ENCODE assay signal across 9 mouse cellular contexts in genomic region chr3:108197066-108197497, GRCm38 (mm10). TPM values are rescaled to one million over a fixed set of nuclear protein-coding genes. Genes with fewer than 3 reads are reported as not detected.
DNase-seq lines count a peak whose midpoint lies in the region; ATAC-seq lines count a peak whose summit lies in the region.
"Had no signal": no experiment of that assay in that cellular context is flagged by ENCODE, and none has a peak within 500 bp of the region (broad histone marks: within the 10 kb centered on the region; RNA-seq: fewer than 3 reads in every experiment).

No protein-coding gene starts in this region.

- peak overlapping the region; percentile 2; the same call in 1 of the 2 replicates for H3K4me3 ChIP-seq in heart, embryonic 15.5 days
- H3K4me3 ChIP-seq in stomach, embryonic 14.5 days (ENCODE audit: low read depth, low read length): no peak overlapping the region

- 0 out of 2 replicates have a peak, but pooled peaks cover 4% of the 10 kb centered on the region for H3K36me3 ChIP-seq in heart, embryonic 15.5 days
- H3K36me3 ChIP-seq in stomach, embryonic 14.5 days (ENCODE audit: control insufficient read depth, insufficient read depth, low read length): peaks cover 3% of the 10 kb centered on the region; the same call in 1 of the 2 replicates

- 0 out of 2 replicates have a peak overlapping the region, but pooled peaks have one; percentile 13 for H3K27ac ChIP-seq in heart, embryonic 15.5 days
- H3K27ac ChIP-seq in stomach, embryonic 14.5 days (ENCODE audit: low read length): peak overlapping the region; percentile 41; the same call in 1 of the 2 replicates

- H3K9me3 ChIP-seq in heart, embryonic 15.5 days (replicated peaks): no peaks in the 10 kb centered on the region
- H3K9me3 ChIP-seq in stomach, embryonic 14.5 days (ENCODE audit: control insufficient read depth, low read depth, low read length): no peaks in the 10 kb centered on the region

- peaks cover 33% of the 10 kb centered on the region for H3K4me1 ChIP-seq in heart, embryonic 15.5 days (replicated peaks)
- peaks cover 20% of the 10 kb centered on the region; the same call in 1 of the 2 replicates for H3K4me1 ChIP-seq in stomach, embryonic 14.5 days (ENCODE audit: control insufficient read depth, insufficient read depth, low read length)

- H3K9ac ChIP-seq in heart, embryonic 15.5 days: no peak overlapping the region
- no peak overlapping the region for H3K9ac ChIP-seq in stomach, embryonic 14.5 days (replicated peaks; ENCODE audit: low read depth, low read length)

- H3K27me3 ChIP-seq in heart, embryonic 15.5 days: no peaks in the 10 kb centered on the region
- no peaks in the 10 kb centered on the region for H3K27me3 ChIP-seq in stomach, embryonic 14.5 days (ENCODE audit: control insufficient read depth, insufficient read depth, low read length)

- no peak for ATAC-seq in heart, embryonic 15.5 days (replicated peaks; ENCODE audit: insufficient number of reproducible peaks, insufficient read depth, low FRiP score, low read depth)
- ATAC-seq in stomach, embryonic 14.5 days (ENCODE audit: insufficient number of reproducible peaks, insufficient read depth, low FRiP score, low read depth): no peak

- peak overlapping the region; percentile 34 for H3K4me2 ChIP-seq in heart, embryonic 15.5 days
- no peak overlapping the region for H3K4me2 ChIP-seq in stomach, embryonic 14.5 days (replicated peaks; ENCODE audit: low read depth, low read length)

- intact Hi-C loops in heart, postnatal 25 days (cut with DNase I): no loop called here

- WGBS in heart, embryonic 15.5 days: 21% methylated on average over 14 of the region's 14 CpGs
- WGBS in stomach, embryonic 14.5 days: 14% methylated on average over 14 of the region's 14 CpGs

- peak; percentile 95 for DNase-seq in heart, adult 11 months
- DNase-seq in heart, postnatal 25 days (ENCODE audit: low spot score): no peak
- DNase-seq in embryo, embryonic 10 days (ENCODE audit: low spot score): peak; percentile 79
- peak; percentile 68 for DNase-seq in left cerebral cortex, adult 11 months (ENCODE audit: low spot score)
- peak; percentile 61 to 77 for DNase-seq in lung, postnatal 4 days
- DNase-seq in thymus, postnatal 10 days (ENCODE audit: low spot score in 2 of 2): no peak

RNA-seq across cellular contexts. Expression of gene Cyb561d1, which starts 3.9 kb away (rescaled TPM):
- 1 to 10 TPM; 4.9 to 5.1 TPM for total RNA-seq in heart, postnatal 25 days (2021)
- 2.7 and 3.8 TPM in 2 replicates for polyA plus RNA-seq in heart, embryonic 15.5 days (2015; fragmentation: Nextera tagmentation; extraction: Ambion mirVana)
- polyA plus RNA-seq in stomach, embryonic 14.5 days (2014; fragmentation: Nextera tagmentation; extraction: Ambion mirVana): 2.7 and 2.8 TPM in 2 replicates

RNA-seq across cellular contexts. Expression of gene Amigo1, which starts 10.9 kb away (rescaled TPM):
- 10 to 100 TPM; 12.2 to 12.5 TPM for total RNA-seq in heart, postnatal 25 days (2021)
- 3.0 and 3.2 TPM in 2 replicates for polyA plus RNA-seq in heart, embryonic 15.5 days (2015; fragmentation: Nextera tagmentation; extraction: Ambion mirVana)
- 2.4 and 3.2 TPM in 2 replicates for polyA plus RNA-seq in stomach, embryonic 14.5 days (2014; fragmentation: Nextera tagmentation; extraction: Ambion mirVana)

RNA-seq across cellular contexts. Expression of gene Atxn7l2, which starts 13.7 kb away (rescaled TPM):
- total RNA-seq in heart, postnatal 25 days (2021): 1 to 10 TPM; 2.4 to 3.3 TPM
- polyA plus RNA-seq in heart, embryonic 15.5 days (2015; fragmentation: Nextera tagmentation; extraction: Ambion mirVana): 5.8 and 9.0 TPM in 2 replicates
- polyA plus RNA-seq in stomach, embryonic 14.5 days (2014; fragmentation: Nextera tagmentation; extraction: Ambion mirVana): 16.8 and 19.9 TPM in 2 replicates

RNA-seq across cellular contexts. Expression of gene Sypl2, which starts 29.4 kb away (rescaled TPM):
- under 1 TPM; 0.57 to 0.87 TPM for total RNA-seq in heart, postnatal 25 days (2021)
- polyA plus RNA-seq in heart, embryonic 15.5 days (2015; fragmentation: Nextera tagmentation; extraction: Ambion mirVana): 2.0 and 2.2 TPM in 2 replicates
- polyA plus RNA-seq in stomach, embryonic 14.5 days (2014; fragmentation: Nextera tagmentation; extraction: Ambion mirVana): 0.24 and 0.30 TPM in 2 replicates

RNA-seq across cellular contexts. Expression of gene Gpr61, which starts 42.4 kb away (rescaled TPM):
- not detected for total RNA-seq in heart, postnatal 25 days (2021)
- 0.05 and 0.16 TPM in 2 replicates for polyA plus RNA-seq in heart, embryonic 15.5 days (2015; fragmentation: Nextera tagmentation; extraction: Ambion mirVana)
- polyA plus RNA-seq in stomach, embryonic 14.5 days (2014; fragmentation: Nextera tagmentation; extraction: Ambion mirVana): 0.07 and 0.26 TPM in 2 replicates
- total RNA-seq: gastrocnemius, postnatal 36 days had no signal

Comparison
In these comparisons a context has a peak if more than half of its experiments do, and no peak if none do; other contexts are left out.
1. DNase-seq: peak in heart, adult 11 months (single experiment), embryo, embryonic 10 days (single experiment), left cerebral cortex, adult 11 months (single experiment) and lung, postnatal 4 days (2 of 2); none in heart, postnatal 25 days (single experiment) and thymus, postnatal 10 days (0 of 2).